Mouse (Mus musculus) forebrain, embryonic 16.5 days (tissue): ENCODE measurements around the gene Myh10. TPM values are rescaled to one million over a fixed set of nuclear protein-coding genes. Genes with fewer than 3 reads are reported as not detected.
A peak's percentile ranks its signal among the peaks of the same experiment; 100 is the strongest.

Experiments
- ATAC-seq: fragments of 200-750 bp; cut with Nextera tagmentation; 2 replicates; pipeline ENCODE4 v1.8.0; 2017; ENCODE audit warnings: mild to moderate bottlenecking, moderate library complexity
- H3K27ac ChIP-seq: fragments of 300-500 bp; sonication (generic); 2 replicates; pipeline ENCODE4 v1.5.1; 2014; ENCODE audit warnings: low read length, control low read depth
- H3K27me3 ChIP-seq: fragments of 300-500 bp; sonication (generic); replicated peaks from 2 replicates; pipeline ENCODE4 v1.6.1; 2014; ENCODE audit warnings: low read length; ENCODE audit not compliant: control insufficient read depth, insufficient read depth
- H3K36me3 ChIP-seq: fragments of 300-500 bp; sonication (generic); 2 replicates; pipeline ENCODE4 v1.6.1; 2014; ENCODE audit not compliant: control insufficient read depth, insufficient read depth
- H3K4me1 ChIP-seq: fragments of 300-500 bp; sonication (generic); replicated peaks from 2 replicates; pipeline ENCODE4 v1.6.1; 2014; ENCODE audit warnings: low read length; ENCODE audit not compliant: control insufficient read depth, insufficient read depth
- H3K4me2 ChIP-seq: fragments of 300-500 bp; sonication (generic); 2 replicates; pipeline ENCODE4 v1.6.1; 2014; ENCODE audit warnings: mild to moderate bottlenecking, low read length, control low read depth
- H3K4me3 ChIP-seq: fragments of 300-500 bp; sonication (generic); replicated peaks from 2 replicates; pipeline ENCODE4 v1.5.1; 2014; ENCODE audit warnings: mild to moderate bottlenecking, low read length, control low read depth
- H3K9ac ChIP-seq: fragments of 300-500 bp; sonication (generic); replicated peaks from 2 replicates; pipeline ENCODE4 v1.6.1; 2014; ENCODE audit warnings: low read depth, low read length, control low read depth
- H3K9me3 ChIP-seq: fragments of 300-500 bp; sonication (generic); 2 replicates; pipeline ENCODE4 v1.6.1; 2016; ENCODE audit warnings: low read length; ENCODE audit not compliant: control insufficient read depth
- WGBS: fragments of 180-500 bp; shearing (Covaris S2); extraction: QIAGEN DNeasy Blood & Tissue Kit; methylation state at CpG from one replicate; pipeline ENCODE4 v1.1.7; 2014; 5-methylcytosine and 5-hydroxymethylcytosine counted together
- polyA plus RNA-seq: library from polyadenylated mRNA; unstranded; fragments of >200 nt; fragmentation: Nextera tagmentation; extraction: Ambion mirVana; gene quantifications from 2 replicates; pipeline ENCODE4 v1.2.1, GENCODE M21; 2015

Myh10 gene
- polyA plus RNA-seq, 1 experiment from 2014 or later = 136 TPM

DNA sequence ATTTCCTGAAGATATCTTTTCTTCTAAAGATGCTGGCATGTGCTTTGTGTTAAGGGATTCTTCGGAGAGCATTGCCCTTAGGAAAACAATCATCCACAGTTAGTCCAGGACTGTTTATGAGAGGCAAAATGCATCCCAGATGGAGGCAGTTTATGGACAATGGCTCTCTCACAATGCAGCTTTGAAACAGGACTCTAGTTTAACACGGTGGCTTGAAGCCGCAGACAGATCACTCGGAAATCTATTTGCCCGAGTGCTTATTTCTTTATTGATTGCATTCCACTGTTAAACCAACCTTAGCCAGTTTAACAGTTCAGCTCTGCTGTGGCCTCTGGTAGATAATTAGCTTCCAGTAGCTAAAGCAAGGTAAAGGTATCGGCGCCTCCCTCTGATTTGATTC lies 62.9 kb downstream of the Myh10 start:
- no peaks in the 10 kb centered on the region for H3K9me3 ChIP-seq
- no peak for ATAC-seq
- no peak overlapping the region for H3K4me3 ChIP-seq
- H3K27me3 ChIP-seq = no peaks in the 10 kb centered on the region
- no peaks in the 10 kb centered on the region for H3K36me3 ChIP-seq
- H3K4me1 ChIP-seq = peaks cover 19% of the 10 kb centered on the region
- 53% methylated on average over 7 of the region's 7 CpGs for WGBS
- H3K9ac ChIP-seq = no peak overlapping the region
- no peak overlapping the region for H3K4me2 ChIP-seq
- no peak overlapping the region for H3K27ac ChIP-seq

DNA sequence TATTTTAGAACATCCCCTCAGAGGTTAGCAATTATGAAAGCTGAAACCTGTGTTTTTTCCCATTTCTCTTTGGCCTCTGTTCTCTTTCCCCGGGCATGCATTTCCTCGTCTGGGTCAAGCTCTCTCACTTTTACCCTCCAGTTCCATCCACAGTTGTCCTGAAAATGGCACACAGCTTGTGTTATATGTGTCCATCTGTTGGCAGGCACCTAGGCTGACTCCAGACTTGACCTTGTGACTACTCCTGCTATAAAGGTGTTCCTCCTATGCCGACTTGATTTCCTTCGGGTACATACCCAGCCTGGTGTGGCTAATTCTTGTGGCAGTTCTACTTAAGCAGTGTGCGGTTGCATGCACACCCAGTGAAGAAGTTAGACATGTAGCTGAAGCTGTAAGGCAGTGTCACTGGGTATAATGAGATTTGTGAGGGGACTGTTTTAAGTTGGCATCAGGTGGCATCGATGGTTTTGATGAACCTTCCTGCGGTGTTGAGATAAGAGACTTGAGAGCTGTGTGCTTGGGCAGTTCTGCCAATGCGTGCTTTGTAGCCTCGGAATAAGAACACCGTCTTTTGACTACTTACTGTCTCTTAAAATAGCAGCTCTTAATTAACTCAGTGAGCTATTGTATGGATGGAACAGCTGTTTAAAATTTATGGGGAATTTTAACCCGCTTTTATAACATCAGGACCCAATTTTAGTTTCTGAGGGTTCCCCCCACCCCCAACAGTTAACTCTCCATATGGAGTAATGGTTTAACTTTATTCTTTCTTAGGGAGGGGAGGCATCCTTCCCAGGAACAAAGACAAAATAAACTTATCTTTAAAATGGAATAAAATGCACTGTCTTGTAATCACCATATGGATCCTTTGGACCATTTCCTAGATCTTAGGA lies 65.3 kb downstream of the Myh10 start:
- H3K4me1 ChIP-seq = peaks cover 13% of the 10 kb centered on the region
- H3K4me2 ChIP-seq = no peak overlapping the region
- no peaks in the 10 kb centered on the region for H3K9me3 ChIP-seq
- H3K27me3 ChIP-seq = no peaks in the 10 kb centered on the region
- H3K27ac ChIP-seq = peak overlapping the region; percentile 23; the same call in 1 of the 2 replicates
- 67% methylated on average over 11 of the region's 11 CpGs for WGBS
- peaks cover 3% of the 10 kb centered on the region; the same call in 1 of the 2 replicates for H3K36me3 ChIP-seq
- H3K4me3 ChIP-seq = no peak overlapping the region
- H3K9ac ChIP-seq = no peak overlapping the region
- no peak for ATAC-seq

DNA sequence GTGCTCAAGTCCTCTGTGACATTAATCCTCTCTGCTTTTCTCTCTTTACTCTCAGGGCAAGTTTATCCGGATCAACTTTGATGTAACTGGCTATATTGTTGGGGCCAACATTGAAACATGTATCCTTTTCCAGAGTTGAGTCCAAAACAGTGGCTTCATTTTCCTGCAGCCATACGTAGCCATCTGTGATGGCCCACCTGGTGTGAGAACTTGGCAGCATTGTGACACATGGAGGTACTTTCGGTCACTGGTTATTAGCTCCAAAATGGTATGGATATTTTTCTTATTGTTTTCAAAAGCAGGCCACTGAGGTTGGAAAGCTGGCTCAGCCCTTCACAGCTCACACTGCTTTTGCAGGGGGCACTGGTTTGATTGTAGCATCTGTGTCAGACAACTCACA lies 68.3 kb downstream of the Myh10 start:
- 75% methylated on average over 3 of the region's 3 CpGs for WGBS
- peaks cover 10% of the 10 kb centered on the region for H3K4me1 ChIP-seq
- no peak overlapping the region for H3K4me3 ChIP-seq
- no peak for ATAC-seq
- H3K36me3 ChIP-seq = peaks cover 17% of the 10 kb centered on the region
- H3K27ac ChIP-seq = no peak overlapping the region
- H3K27me3 ChIP-seq = no peaks in the 10 kb centered on the region
- no peaks in the 10 kb centered on the region for H3K9me3 ChIP-seq
- no peak overlapping the region for H3K4me2 ChIP-seq
- no peak overlapping the region for H3K9ac ChIP-seq

DNA sequence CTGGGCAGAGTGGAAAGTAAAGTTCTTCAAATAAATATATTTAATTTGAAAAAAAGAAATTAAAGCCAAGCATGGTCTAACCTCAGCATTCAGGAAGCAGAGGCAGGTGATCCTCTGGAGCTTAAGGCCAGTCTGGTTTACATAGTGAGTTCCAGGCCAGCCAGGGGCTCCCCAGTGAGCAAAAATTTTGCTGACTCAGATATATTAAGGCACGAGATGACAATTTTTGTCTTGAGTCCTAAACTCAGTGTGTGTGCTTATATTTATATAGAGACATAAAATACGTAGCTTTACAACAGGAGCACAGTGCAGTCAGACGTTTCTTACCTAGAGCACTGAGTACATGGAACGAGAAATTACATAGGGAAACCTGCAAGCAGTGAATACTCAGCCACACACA lies 69.8 kb downstream of the Myh10 start:
- H3K9me3 ChIP-seq = no peaks in the 10 kb centered on the region
- peaks cover 10% of the 10 kb centered on the region for H3K4me1 ChIP-seq
- 87% methylated on average over 4 of the region's 4 CpGs for WGBS
- ATAC-seq = no peak
- H3K27ac ChIP-seq = no peak overlapping the region
- H3K36me3 ChIP-seq = peaks cover 31% of the 10 kb centered on the region
- no peak overlapping the region for H3K4me3 ChIP-seq
- H3K4me2 ChIP-seq = no peak overlapping the region
- no peaks in the 10 kb centered on the region for H3K27me3 ChIP-seq
- no peak overlapping the region for H3K9ac ChIP-seq

DNA sequence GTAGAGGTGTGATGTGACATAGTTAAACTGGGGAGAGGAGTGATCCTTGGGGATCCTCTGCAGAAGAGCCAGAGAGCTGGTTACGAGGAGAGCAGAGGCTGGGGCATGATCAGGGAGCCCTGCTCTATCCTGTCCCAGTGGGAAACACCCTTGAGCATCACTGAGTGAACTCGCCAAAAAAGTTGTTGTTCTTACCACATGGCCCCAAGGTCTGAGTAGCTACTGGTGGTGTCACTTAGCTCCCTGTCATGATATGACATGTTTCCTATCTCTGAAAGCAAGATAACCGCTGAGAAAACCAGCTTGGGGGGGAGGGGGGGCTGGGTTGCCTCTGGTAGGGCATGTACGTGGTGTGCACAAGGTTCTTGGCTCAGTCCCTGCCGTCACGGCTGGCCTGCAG lies 70.3 kb downstream of the Myh10 start:
- Histone ChIP-seq H3K36me3 (peaks cover 31% of the 10 kb centered on the region), H3K4me1 (peaks cover 5% of the 10 kb centered on the region), H3K27ac (no peak overlapping the region), H3K9me3 (no peaks in the 10 kb centered on the region), H3K4me2 (no peak overlapping the region), H3K4me3 (no peak overlapping the region), H3K27me3 (no peaks in the 10 kb centered on the region), H3K9ac (no peak overlapping the region)
- 77% methylated on average over 6 of the region's 6 CpGs for WGBS
- ATAC-seq = no peak

- 11% methylated on average over 3 of the region's 3 CpGs for WGBS
- ATAC-seq = peak; percentile 54; the same call in 1 of the 2 replicates
- H3K9ac ChIP-seq = no peak overlapping the region
Measured at GRCm38 (mm10) chr11:68764622-68765021, 73.3 kb downstream of the Myh10 start.

DNA sequence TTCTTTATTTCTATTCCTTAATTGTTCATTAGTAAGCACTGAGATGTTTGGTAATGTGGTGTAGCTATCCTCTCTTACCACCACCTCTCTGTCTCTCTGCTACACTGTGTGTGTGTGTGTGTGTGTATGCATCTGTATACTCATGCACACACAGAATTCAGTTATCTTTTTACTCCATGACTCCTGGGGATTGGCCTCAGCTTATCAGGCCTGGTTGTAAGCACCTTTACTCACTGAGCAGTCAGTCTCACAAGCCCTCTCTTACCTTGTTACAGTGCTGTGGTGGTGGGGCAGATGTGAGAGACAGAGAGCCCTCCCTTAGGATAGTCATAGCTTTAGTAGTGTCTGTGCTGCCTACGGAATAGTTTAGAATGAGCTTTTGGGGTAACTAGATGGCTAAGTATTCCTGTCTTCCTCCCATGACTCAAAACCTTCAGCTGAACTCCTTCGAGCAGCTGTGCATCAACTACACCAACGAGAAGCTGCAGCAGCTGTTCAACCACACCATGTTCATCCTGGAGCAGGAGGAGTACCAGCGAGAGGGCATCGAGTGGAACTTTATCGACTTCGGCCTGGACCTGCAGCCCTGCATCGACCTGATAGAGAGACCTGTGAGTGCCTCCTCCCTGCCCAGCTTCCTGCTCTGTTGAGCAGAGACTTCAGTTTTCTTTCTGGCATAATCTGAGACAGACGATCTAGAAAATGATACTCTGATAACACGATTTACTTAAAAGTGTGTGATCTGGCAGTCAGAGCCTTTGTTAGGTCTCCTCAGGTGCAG lies 76.6 kb downstream of the Myh10 start:
- WGBS = 93% methylated on average over 10 of the region's 10 CpGs
- Histone ChIP-seq H3K27me3 (no peaks in the 10 kb centered on the region), H3K4me3 (no peak overlapping the region), H3K36me3 (peaks cover 67% of the 10 kb centered on the region), H3K4me2 (no peak overlapping the region), H3K9me3 (no peaks in the 10 kb centered on the region), H3K4me1 (peaks cover 2% of the 10 kb centered on the region; the same call in 1 of the 2 replicates), H3K9ac (no peak overlapping the region), H3K27ac (no peak overlapping the region)
- no peak for ATAC-seq

More at GRCm38 (mm10) chr11:68764622-68765021, 73.3 kb downstream of the Myh10 start:
- H3K27me3 ChIP-seq = no peaks in the 10 kb centered on the region
- no peak overlapping the region for H3K4me3 ChIP-seq
- peaks cover 2% of the 10 kb centered on the region; the same call in 1 of the 2 replicates for H3K4me1 ChIP-seq
- no peak overlapping the region for H3K27ac ChIP-seq
- no peak overlapping the region for H3K4me2 ChIP-seq
- H3K9me3 ChIP-seq = no peaks in the 10 kb centered on the region
- peaks cover 49% of the 10 kb centered on the region for H3K36me3 ChIP-seq

- whole genome bisulfite sequencing = 93% methylated on average over 9 of the region's 9 CpGs
Measured at GRCm38 (mm10) chr11:68769770-68770510, 78.6 kb downstream of the Myh10 start.

More at GRCm38 (mm10) chr11:68769770-68770510, 78.6 kb downstream of the Myh10 start:
- Histone ChIP-seq H3K4me1 (0 out of 2 replicates have a peak, but pooled peaks cover 2% of the 10 kb centered on the region), H3K27me3 (no peaks in the 10 kb centered on the region), H3K9ac (no peak overlapping the region), H3K4me2 (no peak overlapping the region), H3K9me3 (no peaks in the 10 kb centered on the region), H3K4me3 (no peak overlapping the region), H3K36me3 (peaks cover 62% of the 10 kb centered on the region), H3K27ac (no peak overlapping the region)
- ATAC-seq = no peak
